Mouse (Mus musculus) liver, embryonic 15.5 days (tissue): ENCODE data around the gene Ksr2. TPM values are rescaled to one million over a fixed set of nuclear protein-coding genes. Genes with fewer than 3 reads are reported as not detected.
"Not testable (repeated sequence)": the region's sequence is repeated elsewhere in the genome, so short reads cannot be mapped to it uniquely, and the experiment has no call there.

Experiments
- ATAC-seq: fragments of 200-750 bp; cut with Nextera tagmentation; 2 replicates; pipeline ENCODE4 v1.8.0; 2017; ENCODE audit warnings: moderate number of reproducible peaks, mild to moderate bottlenecking, moderate library complexity; ENCODE audit not compliant: insufficient read depth
- H3K27ac ChIP-seq: fragments of 300-500 bp; sonication (generic); replicated peaks from 2 replicates; pipeline ENCODE4 v1.5.1; 2015; ENCODE audit warnings: mild to moderate bottlenecking, inconsistent platforms
- H3K27me3 ChIP-seq: fragments of 300-500 bp; sonication (generic); 2 replicates; pipeline ENCODE4 v1.6.1; 2015; ENCODE audit warnings: mild to moderate bottlenecking, inconsistent platforms
- H3K36me3 ChIP-seq: fragments of 300-500 bp; sonication (generic); replicated peaks from 2 replicates; pipeline ENCODE4 v1.6.1; 2015; ENCODE audit warnings: moderate library complexity, mild to moderate bottlenecking, inconsistent platforms
- H3K4me1 ChIP-seq: fragments of 300-500 bp; sonication (generic); replicated peaks from 2 replicates; pipeline ENCODE4 v1.6.1; 2015; ENCODE audit warnings: inconsistent platforms
- H3K4me2 ChIP-seq: fragments of 300-500 bp; sonication (generic); 2 replicates; pipeline ENCODE4 v1.6.1; 2015; ENCODE audit warnings: moderate library complexity, mild to moderate bottlenecking, inconsistent platforms
- H3K4me3 ChIP-seq: fragments of 300-500 bp; sonication (generic); replicated peaks from 2 replicates; pipeline ENCODE4 v1.5.1; 2015; ENCODE audit warnings: mild to moderate bottlenecking, inconsistent platforms
- H3K9ac ChIP-seq: fragments of 300-500 bp; sonication (generic); 2 replicates; pipeline ENCODE4 v1.6.1; 2015; ENCODE audit warnings: moderate library complexity, mild to moderate bottlenecking, inconsistent platforms
- H3K9me3 ChIP-seq: fragments of 300-500 bp; sonication (generic); replicated peaks from 2 replicates; pipeline ENCODE4 v1.6.1; 2016; ENCODE audit warnings: inconsistent platforms
- WGBS: fragments of 180-500 bp; shearing (Covaris S2); methylation state at CpG from one replicate; pipeline ENCODE4 v1.1.7; 2015; ENCODE audit warnings: mixed read lengths; ENCODE audit not compliant: insufficient replicate concordance; 5-methylcytosine and 5-hydroxymethylcytosine counted together
- polyA plus RNA-seq: library from polyadenylated mRNA; unstranded; fragments of >200 nt; fragmentation: Nextera tagmentation; extraction: Ambion mirVana; gene quantifications from 2 replicates; pipeline ENCODE4 v1.2.1, GENCODE M21; 2015

Ksr2 gene
- polyA plus RNA-seq, 1 experiment from 2014 or later, result 0.10 TPM

GRCm38 (mm10) chr5:117614331-117615024 is 200.7 kb downstream of the Ksr2 start:
- Histone ChIP-seq H3K9me3 (no peaks in the 10 kb centered on the region), H3K4me2 (no peak overlapping the region), H3K27me3 (no peaks in the 10 kb centered on the region), H3K9ac (no peak overlapping the region), H3K4me3 (no peak overlapping the region), H3K36me3 (no peaks in the 10 kb centered on the region), H3K4me1 (no peaks in the 10 kb centered on the region), H3K27ac (no peak overlapping the region)
- 27% methylated on average over 5 of the region's 5 CpGs for WGBS
- no peak for ATAC-seq

GRCm38 (mm10) chr5:117620292-117620691 is 206.5 kb downstream of the Ksr2 start:
- no peak for ATAC-seq
- H3K4me3 ChIP-seq, result no peak overlapping the region
- H3K36me3 ChIP-seq, result no peaks in the 10 kb centered on the region
- no peak overlapping the region for H3K27ac ChIP-seq
- no peaks in the 10 kb centered on the region for H3K27me3 ChIP-seq
- H3K4me1 ChIP-seq, result no peaks in the 10 kb centered on the region
- H3K4me2 ChIP-seq, result no peak overlapping the region
- WGBS, result 64% methylated on average over 4 of the region's 4 CpGs
- H3K9ac ChIP-seq, result no peak overlapping the region
- no peaks in the 10 kb centered on the region for H3K9me3 ChIP-seq

DNA sequence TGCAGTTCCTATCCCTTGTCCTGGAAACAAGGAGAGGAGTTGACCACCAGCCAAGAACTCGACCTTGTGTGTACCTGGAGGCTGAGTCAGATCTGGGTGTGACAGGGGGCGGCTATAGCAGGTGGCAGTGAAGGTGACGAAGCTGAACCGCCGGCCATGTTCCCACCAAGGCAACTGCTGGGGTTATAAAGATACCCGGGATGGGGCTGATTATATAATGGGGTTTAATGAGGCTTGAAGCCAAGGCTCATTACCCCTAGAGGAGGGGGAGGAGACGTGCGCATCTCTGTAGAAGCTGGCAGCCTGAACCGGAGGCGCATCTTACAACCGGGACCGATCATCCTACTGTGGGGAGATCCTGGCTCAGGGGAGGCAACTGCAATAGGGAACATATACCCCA is 208.4 kb downstream of the Ksr2 start:
- H3K4me1 ChIP-seq, result no peaks in the 10 kb centered on the region
- no peak for ATAC-seq

GRCm38 (mm10) chr5:117623206-117623605 is 209.4 kb downstream of the Ksr2 start:
- not testable (repeated sequence) for H3K4me3 ChIP-seq, H3K9ac ChIP-seq, H3K36me3 ChIP-seq, H3K4me2 ChIP-seq, H3K9me3 ChIP-seq, H3K27me3 ChIP-seq, H3K4me1 ChIP-seq, H3K27ac ChIP-seq, ATAC-seq
- 81% methylated on average over 4 of the region's 4 CpGs for whole genome bisulfite sequencing

More for the DNA sequence above, 208.4 kb downstream of the Ksr2 start:
- Histone ChIP-seq H3K4me2 (no peak overlapping the region), H3K9ac (no peak overlapping the region), H3K27ac (no peak overlapping the region), H3K36me3 (no peaks in the 10 kb centered on the region), H3K9me3 (no peaks in the 10 kb centered on the region), H3K27me3 (no peaks in the 10 kb centered on the region), H3K4me3 (no peak overlapping the region)
- 77% methylated on average over 12 of the region's 12 CpGs for WGBS

GRCm38 (mm10) chr5:117626907-117627306 is 213.1 kb downstream of the Ksr2 start:
- Histone ChIP-seq H3K36me3 (no peaks in the 10 kb centered on the region), H3K4me3 (no peak overlapping the region), H3K9ac (no peak overlapping the region), H3K9me3 (no peaks in the 10 kb centered on the region), H3K4me1 (no peaks in the 10 kb centered on the region), H3K27me3 (no peaks in the 10 kb centered on the region), H3K27ac (no peak overlapping the region), H3K4me2 (no peak overlapping the region)
- WGBS, result 9% methylated on average over 4 of the region's 4 CpGs
- ATAC-seq, result no peak

DNA sequence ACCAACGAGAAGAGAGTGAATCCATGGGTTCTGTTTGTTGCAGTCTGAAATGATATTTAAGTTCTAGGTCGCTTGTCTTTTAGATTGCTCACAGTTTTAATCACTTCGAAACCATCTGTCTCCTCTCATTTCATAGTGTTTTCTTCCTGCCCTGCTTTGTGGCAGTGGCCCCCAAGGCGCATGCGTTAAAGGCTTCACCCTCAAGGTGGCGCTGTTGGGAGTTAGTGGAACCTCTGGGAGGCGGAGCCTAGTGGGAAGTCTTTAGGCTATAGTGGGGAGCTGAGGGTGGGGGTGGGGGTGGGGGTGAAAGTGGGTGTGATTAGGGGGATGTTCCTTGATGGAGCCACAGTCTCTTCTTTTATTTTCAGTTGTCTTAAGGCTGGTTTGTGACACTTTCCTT is 214.6 kb downstream of the Ksr2 start:
- no peaks in the 10 kb centered on the region for H3K27me3 ChIP-seq
- ATAC-seq, result no peak
- H3K4me3 ChIP-seq, result no peak overlapping the region
- H3K27ac ChIP-seq, result no peak overlapping the region
- 38% methylated on average over 7 of the region's 7 CpGs for WGBS
- no peaks in the 10 kb centered on the region for H3K36me3 ChIP-seq
- H3K9me3 ChIP-seq, result no peaks in the 10 kb centered on the region
- no peak overlapping the region for H3K9ac ChIP-seq
- H3K4me1 ChIP-seq, result no peaks in the 10 kb centered on the region
- no peak overlapping the region for H3K4me2 ChIP-seq

DNA sequence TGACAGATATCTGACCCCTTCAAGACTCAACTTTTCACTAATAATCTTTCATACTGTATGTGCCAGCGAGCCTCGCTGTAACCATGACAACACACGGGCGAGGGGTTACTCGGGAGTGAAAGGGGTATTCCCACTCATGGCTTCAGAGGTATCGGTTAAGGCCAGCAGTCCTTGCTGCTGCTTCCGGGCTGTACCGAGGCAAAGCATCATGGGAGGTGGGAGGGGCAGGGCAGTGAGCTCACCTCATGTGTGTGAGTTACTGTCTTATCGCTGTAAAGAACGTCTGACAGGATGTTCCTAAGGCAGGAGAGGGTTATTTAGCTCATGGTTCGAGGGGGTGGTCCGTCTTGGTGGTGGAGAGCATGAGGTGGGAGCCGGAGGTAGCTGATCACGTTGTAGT is 215.8 kb downstream of the Ksr2 start:
- Histone ChIP-seq H3K36me3 (no peaks in the 10 kb centered on the region), H3K9me3 (no peaks in the 10 kb centered on the region), H3K9ac (no peak overlapping the region), H3K4me3 (no peak overlapping the region), H3K27ac (no peak overlapping the region), H3K27me3 (no peaks in the 10 kb centered on the region), H3K4me1 (no peaks in the 10 kb centered on the region), H3K4me2 (no peak overlapping the region)
- no peak for ATAC-seq
- 65% methylated on average over 14 of the region's 14 CpGs for WGBS

GRCm38 (mm10) chr5:117635211-117635610 is 221.4 kb downstream of the Ksr2 start:
- H3K4me1 ChIP-seq, result no peaks in the 10 kb centered on the region
- H3K9ac ChIP-seq, result no peak overlapping the region
- H3K27me3 ChIP-seq, result no peaks in the 10 kb centered on the region
- no peak for ATAC-seq
- 51% methylated on average over 2 of the region's 2 CpGs for WGBS
- H3K9me3 ChIP-seq, result no peaks in the 10 kb centered on the region
- no peak overlapping the region for H3K4me2 ChIP-seq
- no peak overlapping the region for H3K4me3 ChIP-seq
- no peak overlapping the region for H3K27ac ChIP-seq
- H3K36me3 ChIP-seq, result no peaks in the 10 kb centered on the region

DNA sequence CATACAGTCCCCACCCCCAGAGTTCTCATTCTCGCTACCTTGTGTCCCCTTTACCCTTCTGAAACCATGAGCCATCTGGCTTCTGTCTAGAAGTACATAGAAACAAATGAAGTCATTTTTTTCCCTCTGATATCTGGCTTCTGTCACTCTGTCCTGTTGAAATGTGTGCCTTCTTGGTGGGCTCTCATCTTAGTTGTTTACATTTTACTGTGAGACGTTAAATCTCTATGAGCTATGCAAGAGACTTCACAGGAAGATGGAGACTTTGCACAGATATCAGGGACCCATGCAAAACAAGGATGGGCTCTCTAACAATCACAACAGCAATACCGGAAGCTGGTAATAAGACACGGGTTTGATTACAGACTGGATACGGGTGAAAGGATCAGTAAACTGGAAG is 222.0 kb downstream of the Ksr2 start:
- Histone ChIP-seq H3K9ac (no peak overlapping the region), H3K27ac (no peak overlapping the region), H3K4me3 (no peak overlapping the region), H3K27me3 (no peaks in the 10 kb centered on the region), H3K4me2 (no peak overlapping the region), H3K9me3 (no peaks in the 10 kb centered on the region), H3K36me3 (no peaks in the 10 kb centered on the region), H3K4me1 (no peaks in the 10 kb centered on the region)
- ATAC-seq, result no peak
- 60% methylated on average over 5 of the region's 5 CpGs for WGBS

GRCm38 (mm10) chr5:117641585-117641984 is 227.8 kb downstream of the Ksr2 start:
- no peak for ATAC-seq
- no peaks in the 10 kb centered on the region for H3K9me3 ChIP-seq
- no peaks in the 10 kb centered on the region for H3K4me1 ChIP-seq
- no peak overlapping the region for H3K9ac ChIP-seq
- 59% methylated on average over 6 of the region's 6 CpGs for WGBS
- no peaks in the 10 kb centered on the region for H3K27me3 ChIP-seq
- no peak overlapping the region for H3K4me3 ChIP-seq
- no peaks in the 10 kb centered on the region for H3K36me3 ChIP-seq
- no peak overlapping the region for H3K27ac ChIP-seq
- H3K4me2 ChIP-seq, result no peak overlapping the region

DNA sequence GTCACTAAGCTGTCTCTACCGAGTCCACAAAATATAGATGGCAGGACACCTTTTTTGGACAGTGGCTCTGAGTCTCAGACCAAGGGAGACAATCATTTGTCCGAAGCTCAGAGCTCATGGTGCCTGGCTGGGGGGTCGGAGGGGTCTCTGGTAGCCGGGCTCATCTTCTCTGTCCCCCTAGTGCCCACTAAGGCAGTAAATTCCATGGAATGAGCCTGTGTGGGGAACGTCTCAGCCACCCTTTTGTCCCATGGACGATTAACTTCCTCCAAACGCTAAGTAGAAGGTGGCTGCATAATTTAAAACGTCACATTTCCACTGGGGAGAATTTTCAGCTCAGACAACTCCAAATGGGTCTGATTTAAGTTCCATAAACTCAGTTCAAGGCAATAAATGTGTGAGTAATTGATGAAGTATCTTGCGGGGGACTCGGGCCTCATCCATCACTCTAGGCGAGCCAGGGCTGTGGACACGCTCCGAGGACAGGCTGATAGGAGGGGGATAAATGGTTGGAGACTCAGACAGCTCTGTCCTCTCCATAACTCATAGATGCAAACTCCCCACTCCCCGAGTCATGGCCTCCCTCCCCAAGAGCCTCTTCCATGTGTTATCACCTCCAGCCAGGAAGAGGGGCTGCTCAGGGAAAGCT is 237.6 kb downstream of the Ksr2 start:
- H3K9me3 ChIP-seq, result no peaks in the 10 kb centered on the region
- no peaks in the 10 kb centered on the region for H3K4me1 ChIP-seq
- ATAC-seq, result no peak
- H3K27me3 ChIP-seq, result no peaks in the 10 kb centered on the region
- H3K4me2 ChIP-seq, result no peak overlapping the region
- 59% methylated on average over 14 of the region's 14 CpGs for WGBS
- no peak overlapping the region for H3K9ac ChIP-seq
- no peak overlapping the region for H3K27ac ChIP-seq
- no peaks in the 10 kb centered on the region for H3K36me3 ChIP-seq
- no peak overlapping the region for H3K4me3 ChIP-seq

- WGBS, result 35% methylated on average over 6 of the region's 6 CpGs
- no peak for ATAC-seq
- no peaks in the 10 kb centered on the region for H3K27me3 ChIP-seq
Measured at GRCm38 (mm10) chr5:117658641-117659040, 244.8 kb downstream of the Ksr2 start.

More at GRCm38 (mm10) chr5:117658641-117659040, 244.8 kb downstream of the Ksr2 start:
- Histone ChIP-seq H3K9ac (no peak overlapping the region), H3K4me2 (no peak overlapping the region), H3K4me1 (no peaks in the 10 kb centered on the region), H3K9me3 (no peaks in the 10 kb centered on the region), H3K4me3 (no peak overlapping the region), H3K36me3 (no peaks in the 10 kb centered on the region), H3K27ac (no peak overlapping the region)
